Mouse (Mus musculus) embryonic facial prominence, embryonic 11.5 days (tissue): ENCODE data around the gene Ptpn18. TPM values are rescaled to one million over a fixed set of nuclear protein-coding genes. Genes with fewer than 3 reads are reported as not detected.

Experiments
- ATAC-seq: fragments of 200-750 bp; cut with Nextera tagmentation; replicated peaks from 2 replicates; pipeline ENCODE4 v1.8.0; 2017; ENCODE audit warnings: low read depth; ENCODE audit not compliant: insufficient number of reproducible peaks, low FRiP score, low TSS enrichment
- DNase-seq: peaks from one replicate; pipeline ENCODE4 v3.0.0-alpha.2; 2015; ENCODE audit warnings: low spot score
- H3K27ac ChIP-seq: fragments of 300-500 bp; sonication (generic); replicated peaks from 2 replicates; pipeline ENCODE4 v1.5.1; 2014; ENCODE audit warnings: mild to moderate bottlenecking, low read depth, low read length, control low read depth
- H3K27me3 ChIP-seq: fragments of 300-500 bp; sonication (generic); 2 replicates; pipeline ENCODE4 v1.6.1; 2014; ENCODE audit warnings: mild to moderate bottlenecking, low read length, moderate library complexity, mixed read lengths; ENCODE audit not compliant: control insufficient read depth, insufficient read depth
- H3K36me3 ChIP-seq: fragments of 300-500 bp; sonication (generic); replicated peaks from 2 replicates; pipeline ENCODE4 v1.6.1; 2014; ENCODE audit warnings: low read depth, mild to moderate bottlenecking, low read length, moderate library complexity, mixed read lengths; ENCODE audit not compliant: control insufficient read depth, insufficient read depth
- H3K4me1 ChIP-seq: fragments of 300-500 bp; sonication (generic); 2 replicates; pipeline ENCODE4 v1.6.1; 2014; ENCODE audit warnings: low read length, mixed read lengths; ENCODE audit not compliant: control insufficient read depth, insufficient read depth
- H3K4me2 ChIP-seq: fragments of 300-500 bp; sonication (generic); 2 replicates; pipeline ENCODE4 v1.6.1; 2014; ENCODE audit warnings: low read depth, mild to moderate bottlenecking, control low read depth, low read length, moderate library complexity
- H3K4me3 ChIP-seq: fragments of 300-500 bp; sonication (generic); 2 replicates; pipeline ENCODE4 v1.5.1; 2014; ENCODE audit warnings: low read depth, low read length, control low read depth
- H3K9ac ChIP-seq: fragments of 300-500 bp; sonication (generic); replicated peaks from 2 replicates; pipeline ENCODE4 v1.6.1; 2014; ENCODE audit warnings: mild to moderate bottlenecking, control low read depth, low read length
- H3K9me3 ChIP-seq: fragments of 300-500 bp; sonication (generic); replicated peaks from 2 replicates; pipeline ENCODE4 v1.6.1; 2016; ENCODE audit warnings: mild to moderate bottlenecking, low read length, inconsistent platforms, mixed read lengths; ENCODE audit not compliant: control insufficient read depth
- WGBS: fragments of 180-500 bp; shearing (Covaris S2); extraction: QIAGEN DNeasy Blood & Tissue Kit; methylation state at CpG from one replicate; pipeline ENCODE4 v1.1.7; 2014; 5-methylcytosine and 5-hydroxymethylcytosine counted together
- microRNA-seq: library from miRNA; unstranded; fragments of <30 nt; microRNA quantifications from one replicate; pipeline ENCODE4, GENCODE M21; 2016; ENCODE audit warnings: borderline number of aligned reads
- polyA plus RNA-seq: library from polyadenylated mRNA; unstranded; fragments of >200 nt; fragmentation: Nextera tagmentation; extraction: Ambion mirVana; gene quantifications from 2 replicates; pipeline ENCODE4 v1.2.1, GENCODE M21; 2014

Gene Ptpn18
- polyA plus RNA-seq, 1 experiment from 2014 or later = 4.2 TPM

- ATAC-seq = no peak
- Histone ChIP-seq H3K9me3 (no peaks in the 10 kb centered on the region), H3K4me2 (no peak overlapping the region), H3K4me1 (no peaks in the 10 kb centered on the region), H3K36me3 (no peaks in the 10 kb centered on the region), H3K27me3 (no peaks in the 10 kb centered on the region; the same call in 1 of the 2 replicates), H3K4me3 (no peak overlapping the region), H3K27ac (no peak overlapping the region), H3K9ac (no peak overlapping the region)
- DNase-seq = no peak
- WGBS = 84% methylated on average over 3 of the region's 3 CpGs
Observed at GRCm38 (mm10) chr1:34522850-34523244, 63.3 kb downstream of the Ptpn18 start.

GRCm38 (mm10) chr1:34523647-34524046 is 64.1 kb downstream of the Ptpn18 start:
- no peak overlapping the region for H3K4me2 ChIP-seq
- H3K27me3 ChIP-seq = no peaks in the 10 kb centered on the region; the same call in 1 of the 2 replicates
- no peak overlapping the region for H3K27ac ChIP-seq
- no peaks in the 10 kb centered on the region for H3K36me3 ChIP-seq
- no peak overlapping the region for H3K9ac ChIP-seq
- DNase-seq (no peak), ATAC-seq (no peak)
- H3K4me1 ChIP-seq = no peaks in the 10 kb centered on the region
- H3K4me3 ChIP-seq = no peak overlapping the region
- 85% methylated on average over 3 of the region's 3 CpGs for WGBS
- no peaks in the 10 kb centered on the region for H3K9me3 ChIP-seq

Small RNA genes within 50 kb of the gene (microRNA-seq; reads per million reads assigned to microRNA genes)
- 6.6 reads per million, percentile 6 among the genes with 10 or more reads in this experiment for gene Mir5103

Other genes starting within 250 kb of the Ptpn18 start
- 51.9 and 55.4 TPM in 2 replicates for gene Ccdc115, start 20.1 kb upstream of the Ptpn18 start, polyA plus RNA-seq
- gene Imp4, start 19.9 kb upstream of the Ptpn18 start, polyA plus RNA-seq = 93.4 and 104 TPM in 2 replicates
- not detected in 2 replicates for gene Prss39, start 38.6 kb downstream of the Ptpn18 start, polyA plus RNA-seq
- not detected in 2 replicates for gene Cfc1, start 75.9 kb downstream of the Ptpn18 start, polyA plus RNA-seq
- gene Prss40, start 101.2 kb downstream of the Ptpn18 start, polyA plus RNA-seq = not detected in 2 replicates
- gene Amer3, start 119.9 kb downstream of the Ptpn18 start, polyA plus RNA-seq = 0.48 and 0.93 TPM in 2 replicates